Mouse (Mus musculus) neural tube, embryonic 11.5 days (tissue): ENCODE results near the gene AL607142.1. TPM values are rescaled to one million over a fixed set of nuclear protein-coding genes. Genes with fewer than 3 reads are reported as not detected.

Experiments used
- ATAC-seq: fragments of 200-750 bp; cut with Nextera tagmentation; 2 replicates; pipeline ENCODE4 v1.8.0; 2017; ENCODE audit warnings: moderate number of reproducible peaks, mild to moderate bottlenecking, moderate TSS enrichment, moderate library complexity; ENCODE audit not compliant: insufficient read depth, low FRiP score, low TSS enrichment
- DNase-seq: peaks from one replicate; pipeline ENCODE4 v3.0.0-alpha.2; 2015; ENCODE audit warnings: low spot score
- H3K27ac ChIP-seq: fragments of 300-500 bp; sonication (generic); 2 replicates; pipeline ENCODE4 v1.5.1; 2014; ENCODE audit warnings: low read depth, mild to moderate bottlenecking, low read length
- H3K27me3 ChIP-seq: fragments of 300-500 bp; sonication (generic); 2 replicates; pipeline ENCODE4 v1.6.1; 2014; ENCODE audit warnings: mild to moderate bottlenecking, low read length, mixed read lengths; ENCODE audit not compliant: control insufficient read depth, insufficient read depth
- H3K36me3 ChIP-seq: fragments of 300-500 bp; sonication (generic); 2 replicates; pipeline ENCODE4 v1.6.1; 2014; ENCODE audit warnings: mild to moderate bottlenecking, low read length, moderate library complexity, mixed read lengths; ENCODE audit not compliant: control insufficient read depth, insufficient read depth
- H3K4me1 ChIP-seq: fragments of 300-500 bp; sonication (generic); 2 replicates; pipeline ENCODE4 v1.6.1; 2014; ENCODE audit warnings: low read length, mixed read lengths; ENCODE audit not compliant: control insufficient read depth, insufficient read depth
- H3K4me2 ChIP-seq: fragments of 300-500 bp; sonication (generic); 2 replicates; pipeline ENCODE4 v1.6.1; 2014; ENCODE audit warnings: low read depth, mild to moderate bottlenecking, moderate library complexity
- H3K4me3 ChIP-seq: fragments of 300-500 bp; sonication (generic); 2 replicates; pipeline ENCODE4 v1.5.1; 2014; ENCODE audit warnings: low read depth, low read length
- H3K9ac ChIP-seq: fragments of 300-500 bp; sonication (generic); 2 replicates; pipeline ENCODE4 v1.6.1; 2014; ENCODE audit warnings: mild to moderate bottlenecking, low read length
- H3K9me3 ChIP-seq: fragments of 300-500 bp; sonication (generic); 2 replicates; pipeline ENCODE4 v1.6.1; 2016; ENCODE audit warnings: low read length; ENCODE audit not compliant: control insufficient read depth
- WGBS: fragments of 180-500 bp; shearing (Covaris S2); extraction: QIAGEN DNeasy Blood & Tissue Kit; methylation state at CpG from one replicate; pipeline ENCODE4 v1.1.7; 2014; 5-methylcytosine and 5-hydroxymethylcytosine counted together
- polyA plus RNA-seq: library from polyadenylated mRNA; unstranded; fragments of >200 nt; fragmentation: Nextera tagmentation; extraction: Ambion mirVana; gene quantifications from 2 replicates; pipeline ENCODE4 v1.2.1, GENCODE M21; 2014

AL607142.1 gene
- polyA plus RNA-seq, 1 experiment from 2014 or later: not detected

DNA sequence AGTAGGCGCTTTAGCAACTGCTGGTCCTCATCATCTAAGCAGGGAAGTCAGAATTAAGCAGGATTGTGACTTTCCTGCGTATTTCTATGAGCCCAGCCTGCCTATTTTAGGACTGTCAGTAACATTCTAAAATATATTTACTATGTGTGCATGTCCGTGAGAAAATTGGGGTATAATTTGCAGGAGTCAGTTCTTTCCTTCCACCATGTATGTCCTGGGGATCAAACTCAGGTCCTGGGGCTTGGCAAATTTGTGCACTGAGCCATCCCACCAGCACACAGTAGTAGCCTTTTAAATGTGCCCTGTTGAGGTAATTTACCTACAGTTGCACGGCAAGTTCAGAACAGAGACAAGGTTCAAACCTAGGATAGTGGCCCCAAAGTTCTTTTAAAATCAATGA, 28.5 kb upstream of the AL607142.1 start:
- H3K27me3 ChIP-seq: peaks cover 34% of the 10 kb centered on the region

DNA sequence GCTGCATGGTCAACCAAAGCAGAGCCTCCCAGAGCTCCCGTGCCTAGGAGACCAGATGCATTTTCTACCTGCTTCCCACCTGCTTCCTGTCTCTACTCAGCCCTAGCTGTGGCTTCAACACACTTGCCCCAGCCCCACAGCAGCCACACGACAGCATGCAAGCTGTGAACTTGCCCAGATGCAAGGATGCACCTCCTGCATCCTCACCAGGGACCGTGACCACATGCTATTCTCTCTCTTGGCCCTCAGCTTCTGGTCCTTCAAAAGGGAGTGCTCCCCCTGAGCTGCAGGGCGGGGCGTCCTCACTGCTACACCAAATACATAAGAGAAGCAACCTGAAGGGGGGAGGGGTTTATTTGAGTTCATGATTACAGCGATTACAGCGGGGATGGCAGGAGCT, 27.8 kb upstream of the AL607142.1 start:
- Histone ChIP-seq H3K36me3 (no peaks in the 10 kb centered on the region), H3K27me3 (peaks cover 27% of the 10 kb centered on the region), H3K9ac (no peak overlapping the region), H3K4me3 (no peak overlapping the region), H3K4me2 (no peak overlapping the region), H3K27ac (no peak overlapping the region), H3K9me3 (no peaks in the 10 kb centered on the region), H3K4me1 (no peaks in the 10 kb centered on the region)
- DNase-seq (no peak), ATAC-seq (no peak)
- WGBS: 59% methylated on average over 7 of the region's 7 CpGs

More for the DNA sequence above, 28.5 kb upstream of the AL607142.1 start:
- DNase-seq: no peak
- H3K4me1 ChIP-seq: no peaks in the 10 kb centered on the region
- no peaks in the 10 kb centered on the region for H3K36me3 ChIP-seq
- WGBS: 78% methylated on average over 4 of the region's 4 CpGs
- no peak overlapping the region for H3K9ac ChIP-seq
- H3K27ac ChIP-seq: no peak overlapping the region
- no peaks in the 10 kb centered on the region for H3K9me3 ChIP-seq
- no peak overlapping the region for H3K4me2 ChIP-seq
- ATAC-seq: no peak
- H3K4me3 ChIP-seq: no peak overlapping the region

DNA sequence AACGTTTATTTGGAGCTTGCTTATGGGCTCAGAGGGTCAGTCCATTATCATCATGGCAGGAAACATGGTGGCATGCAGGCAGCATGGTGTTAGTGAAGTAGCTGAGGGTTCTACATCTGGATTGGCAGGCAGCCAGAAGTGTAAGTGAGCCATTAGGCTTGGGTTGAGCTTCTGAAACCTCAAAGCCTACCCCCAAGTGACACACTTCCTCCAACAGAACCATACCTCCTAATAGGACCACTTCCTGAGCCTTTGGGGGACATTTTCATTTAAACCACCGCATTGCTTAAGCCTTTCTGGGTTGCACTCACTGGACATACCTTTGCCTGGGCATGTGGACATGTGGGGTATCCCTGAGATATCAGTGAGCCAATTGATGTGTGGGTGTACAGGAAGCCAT, 23.3 kb upstream of the AL607142.1 start:
- no peak overlapping the region for H3K4me3 ChIP-seq
- no peak overlapping the region for H3K9ac ChIP-seq
- ATAC-seq (no peak), DNase-seq (no peak)
- H3K9me3 ChIP-seq: no peaks in the 10 kb centered on the region
- H3K27ac ChIP-seq: no peak overlapping the region
- H3K27me3 ChIP-seq: 0 out of 2 replicates have a peak, but pooled peaks cover 2% of the 10 kb centered on the region
- no peaks in the 10 kb centered on the region for H3K4me1 ChIP-seq
- no peaks in the 10 kb centered on the region for H3K36me3 ChIP-seq
- H3K4me2 ChIP-seq: no peak overlapping the region
- 76% methylated on average over 2 of the region's 2 CpGs for WGBS

DNA sequence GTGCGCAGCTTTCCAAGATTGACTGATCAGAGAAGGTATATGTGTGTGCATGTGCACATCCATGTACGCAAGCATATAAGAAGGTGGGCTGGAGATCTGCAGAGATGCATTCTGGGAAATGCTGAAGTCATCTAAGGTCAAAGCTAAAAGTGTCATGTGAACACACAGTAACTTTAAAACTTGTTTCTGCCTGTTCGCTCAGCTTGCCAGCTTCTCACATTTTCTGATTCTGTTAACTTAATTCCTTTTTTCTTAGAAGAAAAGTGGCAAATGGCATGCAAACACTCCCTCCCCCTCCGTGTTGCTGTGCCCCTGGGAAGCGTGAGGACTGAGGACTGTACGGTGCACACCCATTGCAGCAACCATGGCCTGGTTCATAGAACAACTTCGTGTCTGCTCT, 22.3 kb upstream of the AL607142.1 start:
- Histone ChIP-seq H3K27me3 (no peaks in the 10 kb centered on the region), H3K4me3 (no peak overlapping the region), H3K4me2 (no peak overlapping the region), H3K9ac (no peak overlapping the region), H3K27ac (no peak overlapping the region), H3K4me1 (no peaks in the 10 kb centered on the region), H3K36me3 (no peaks in the 10 kb centered on the region), H3K9me3 (no peaks in the 10 kb centered on the region)
- 82% methylated on average over 7 of the region's 7 CpGs for WGBS
- ATAC-seq (no peak), DNase-seq (no peak)

DNA sequence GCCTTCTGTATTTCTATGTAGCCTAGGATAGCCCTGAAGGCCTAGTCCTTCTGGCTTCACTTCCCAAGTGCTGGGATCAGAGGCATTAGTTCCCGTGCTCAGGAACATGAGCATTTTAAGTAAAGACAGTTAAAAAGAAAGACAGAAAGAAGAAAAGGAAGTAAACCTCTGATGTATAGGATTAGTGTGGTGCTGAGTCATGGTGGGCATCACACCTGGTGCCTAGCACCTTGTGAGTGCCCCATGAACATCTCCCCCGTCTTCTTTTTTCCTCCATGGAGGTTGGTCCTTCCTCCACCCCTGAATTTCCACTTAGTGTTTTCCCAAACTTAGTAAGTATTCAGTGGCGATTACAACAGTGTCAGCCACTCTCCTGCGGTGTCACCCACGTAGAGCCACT, 20.2 kb upstream of the AL607142.1 start:
- Histone ChIP-seq H3K27ac (no peak overlapping the region), H3K4me3 (no peak overlapping the region), H3K36me3 (no peaks in the 10 kb centered on the region), H3K9ac (no peak overlapping the region), H3K9me3 (no peaks in the 10 kb centered on the region), H3K4me1 (no peaks in the 10 kb centered on the region), H3K4me2 (no peak overlapping the region), H3K27me3 (no peaks in the 10 kb centered on the region)
- no peak for DNase-seq
- 82% methylated on average over 5 of the region's 5 CpGs for WGBS
- ATAC-seq: no peak

DNA sequence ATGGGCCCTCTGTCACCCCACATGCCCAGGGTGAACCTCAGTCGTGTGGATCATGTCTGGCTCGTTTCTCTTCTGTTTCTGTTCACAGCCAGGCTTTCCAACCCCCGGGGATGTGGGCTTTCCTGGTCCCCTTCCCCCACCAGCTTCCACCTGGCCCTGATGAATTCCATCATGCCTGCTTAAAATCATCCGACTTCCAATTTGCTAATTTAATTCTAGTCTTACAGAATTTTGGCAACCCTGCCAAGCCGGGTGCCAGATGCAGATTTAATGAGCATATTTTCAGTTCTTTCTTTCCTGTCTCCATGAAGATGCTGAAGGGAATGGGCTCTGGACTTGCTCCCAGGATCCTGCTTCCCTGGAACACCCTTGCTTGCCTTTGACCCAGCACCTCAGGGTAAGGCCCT, 19.7 kb upstream of the AL607142.1 start:
- no peak overlapping the region for H3K4me2 ChIP-seq
- H3K9ac ChIP-seq: no peak overlapping the region
- no peaks in the 10 kb centered on the region for H3K36me3 ChIP-seq
- ATAC-seq: no peak
- DNase-seq: no peak
- no peaks in the 10 kb centered on the region for H3K4me1 ChIP-seq
- 75% methylated on average over 5 of the region's 5 CpGs for WGBS
- H3K27me3 ChIP-seq: no peaks in the 10 kb centered on the region
- H3K9me3 ChIP-seq: no peaks in the 10 kb centered on the region
- H3K4me3 ChIP-seq: no peak overlapping the region
- no peak overlapping the region for H3K27ac ChIP-seq

DNA sequence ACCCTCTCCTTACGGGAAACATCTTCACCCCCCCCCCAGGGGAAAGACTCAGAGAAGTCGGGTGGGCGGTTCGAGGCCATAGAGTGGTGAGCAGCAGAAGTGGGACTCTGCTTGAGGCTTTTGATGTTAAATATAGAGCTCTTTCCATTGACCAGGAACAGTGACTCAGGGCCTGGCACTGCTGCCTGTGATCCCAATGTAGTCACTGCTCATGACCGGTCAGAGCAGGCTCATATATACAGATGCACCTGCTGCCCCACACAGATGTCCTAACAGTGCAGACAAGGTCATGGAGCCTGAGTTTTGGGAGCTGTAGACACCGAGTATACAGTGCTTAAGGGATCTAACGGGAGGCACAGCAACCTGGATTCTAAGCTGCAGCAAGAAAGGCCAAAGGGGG, 18.9 kb upstream of the AL607142.1 start:
- DNase-seq: no peak
- no peaks in the 10 kb centered on the region for H3K27me3 ChIP-seq
- H3K4me2 ChIP-seq: no peak overlapping the region
- H3K9me3 ChIP-seq: no peaks in the 10 kb centered on the region
- no peak overlapping the region for H3K9ac ChIP-seq
- no peak for ATAC-seq
- no peaks in the 10 kb centered on the region for H3K4me1 ChIP-seq
- H3K4me3 ChIP-seq: no peak overlapping the region
- no peaks in the 10 kb centered on the region for H3K36me3 ChIP-seq
- no peak overlapping the region for H3K27ac ChIP-seq
- WGBS: 88% methylated on average over 7 of the region's 7 CpGs

DNA sequence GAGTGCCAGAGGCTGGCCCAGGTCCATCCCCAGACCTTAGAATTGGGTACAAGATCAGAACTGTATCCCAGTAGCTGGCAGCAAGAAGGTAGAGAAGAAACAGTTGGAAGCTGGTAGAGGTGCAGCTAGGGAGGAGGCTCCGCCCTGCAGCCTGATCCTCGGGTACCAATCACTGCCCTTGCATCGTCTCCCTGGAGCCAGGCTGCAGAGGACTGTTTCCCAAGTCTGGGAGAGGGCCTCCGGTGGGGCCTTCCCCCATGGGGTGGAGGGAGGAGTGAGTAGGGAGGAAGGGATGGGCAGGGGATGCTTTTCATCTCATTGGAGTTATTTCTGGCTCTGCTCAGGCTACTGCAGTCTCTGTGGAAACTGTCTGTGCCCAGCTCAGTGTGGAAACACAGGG, 17.7 kb upstream of the AL607142.1 start:
- no peak overlapping the region for H3K27ac ChIP-seq
- H3K9ac ChIP-seq: no peak overlapping the region
- no peaks in the 10 kb centered on the region for H3K27me3 ChIP-seq
- H3K9me3 ChIP-seq: no peaks in the 10 kb centered on the region
- 27% methylated on average over 4 of the region's 4 CpGs for WGBS
- ATAC-seq (no peak), DNase-seq (no peak)
- H3K4me2 ChIP-seq: no peak overlapping the region
- no peaks in the 10 kb centered on the region for H3K36me3 ChIP-seq
- no peak overlapping the region for H3K4me3 ChIP-seq
- no peaks in the 10 kb centered on the region for H3K4me1 ChIP-seq

DNA sequence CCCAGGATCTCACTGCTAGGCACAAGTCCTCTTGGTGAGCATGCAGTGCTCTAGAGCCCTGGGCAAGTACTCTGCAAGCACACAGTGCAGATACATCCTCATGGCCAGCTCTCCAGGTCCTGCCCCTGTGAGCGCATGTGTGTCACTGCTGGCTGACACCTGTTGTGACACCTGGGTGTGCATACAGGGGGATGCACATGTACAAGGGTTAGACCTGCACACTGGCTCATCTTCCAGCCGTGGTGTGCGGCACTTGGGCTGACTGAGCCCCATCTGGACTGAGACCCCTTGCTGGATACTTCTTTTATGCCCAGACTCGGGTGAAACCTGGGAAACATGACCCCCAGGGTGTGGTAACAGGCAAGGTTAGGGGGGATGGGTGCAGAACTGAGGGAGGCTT, 16.5 kb upstream of the AL607142.1 start:
- H3K9me3 ChIP-seq: no peaks in the 10 kb centered on the region
- no peaks in the 10 kb centered on the region for H3K27me3 ChIP-seq
- no peaks in the 10 kb centered on the region for H3K36me3 ChIP-seq
- no peak overlapping the region for H3K4me2 ChIP-seq
- 83% methylated on average over 4 of the region's 4 CpGs for WGBS
- H3K27ac ChIP-seq: no peak overlapping the region
- DNase-seq (no peak), ATAC-seq (no peak)
- H3K9ac ChIP-seq: no peak overlapping the region
- H3K4me1 ChIP-seq: no peaks in the 10 kb centered on the region
- no peak overlapping the region for H3K4me3 ChIP-seq
